Mouse (Mus musculus) monocyte, adult 5-6 weeks (primary cell): ENCODE data around the gene Yaf2. TPM values are rescaled to one million over a fixed set of nuclear protein-coding genes. Genes with fewer than 3 reads are reported as not detected.

ENCODE experiments used
- ATAC-seq: fragments of 153-309, 156-312 bp; replicated peaks from 2 replicates; pipeline ENCODE4 v1.8.0; 2017; ENCODE audit warnings: mild to moderate bottlenecking; ENCODE audit not compliant: low TSS enrichment, insufficient number of reproducible peaks, severe bottlenecking, poor library complexity, low FRiP score
- total RNA-seq: library from RNA; stranded (forward); fragments of 200-1000, 200-491, 200-594 nt; gene quantifications from 3 replicates; pipeline ENCODE4 v1.2.3, GENCODE M21; 2017

Yaf2 gene
- total RNA-seq, 1 experiment from 2014 or later: 21.2 TPM

DNA sequence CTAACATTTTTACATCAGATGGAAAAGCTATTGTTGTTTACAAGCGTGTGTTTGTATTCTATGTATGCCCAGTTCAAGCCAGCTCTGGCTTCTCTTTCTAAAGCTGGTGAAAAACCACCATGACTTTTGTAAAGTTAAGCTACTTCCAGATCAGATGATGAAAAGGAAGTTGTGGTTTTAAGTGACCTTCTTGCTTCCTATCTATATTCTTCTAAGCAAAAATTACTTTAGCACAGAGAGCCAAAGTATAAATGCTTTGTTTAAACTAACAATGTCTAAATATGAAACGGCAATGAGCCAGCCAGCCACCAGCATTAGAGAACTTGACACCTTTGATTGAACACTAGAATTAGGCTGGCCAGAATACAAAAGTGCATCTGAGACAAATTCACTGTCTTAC is 38.5 kb downstream of the Yaf2 start:
- ATAC-seq: no peak

DNA sequence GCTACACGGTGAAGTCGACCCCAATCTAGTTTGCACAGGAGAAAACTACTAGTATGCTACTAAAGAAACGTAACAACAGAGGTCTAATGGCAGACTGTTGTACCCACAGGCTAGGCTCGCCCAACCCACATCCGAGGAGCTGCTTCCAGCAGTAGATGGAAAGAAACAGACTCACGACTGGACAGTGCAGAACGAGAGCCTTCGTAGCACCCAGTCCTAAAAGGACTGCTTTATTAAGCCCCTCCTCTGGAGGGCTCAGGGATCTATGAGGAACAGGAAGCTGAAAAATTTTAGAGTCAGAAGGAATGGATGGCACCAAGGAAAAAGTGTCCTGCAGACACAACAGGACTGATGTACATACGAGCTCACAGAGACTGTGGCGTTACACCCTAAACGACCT is 42.3 kb downstream of the Yaf2 start:
- no peak for ATAC-seq

DNA sequence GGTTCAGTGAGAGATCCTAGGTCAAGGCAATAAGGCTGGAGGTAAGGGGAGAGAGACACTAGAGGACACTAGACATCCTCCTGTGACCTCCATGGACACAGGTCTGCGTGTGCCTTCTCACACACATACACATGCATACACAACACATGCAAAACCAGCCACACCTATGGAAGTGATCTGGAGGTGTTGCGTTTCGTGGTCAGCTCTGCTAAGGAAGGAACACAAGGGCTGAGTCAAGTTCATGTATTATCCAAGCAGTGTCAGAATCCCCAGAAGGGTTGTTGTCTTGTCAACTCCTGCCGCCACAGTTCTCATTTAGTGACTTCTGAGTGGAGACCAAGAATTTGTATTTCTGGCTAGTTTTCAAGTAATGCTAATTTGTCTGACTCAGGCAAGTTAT is 48.4 kb downstream of the Yaf2 start:
- ATAC-seq: no peak

DNA sequence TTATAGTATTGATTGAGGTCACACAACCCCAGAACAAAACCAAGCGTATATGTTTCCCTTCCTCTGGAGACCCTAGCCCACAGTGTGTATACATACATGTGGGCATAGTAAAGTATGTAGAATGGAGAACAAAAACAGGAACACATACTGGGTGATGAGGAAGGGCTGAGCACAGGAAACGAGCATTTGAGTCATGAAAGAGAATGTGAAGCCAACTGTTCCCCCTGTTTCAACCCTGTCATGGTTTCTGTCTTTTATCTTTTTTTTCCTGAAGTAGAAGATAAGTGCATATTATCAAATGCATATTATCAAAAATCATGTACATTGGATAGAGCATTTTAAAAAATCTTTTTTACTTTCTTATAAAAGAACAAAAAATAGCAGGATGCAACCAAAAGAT is 49.1 kb downstream of the Yaf2 start:
- 0 out of 2 replicates have a peak, but pooled peaks have one; percentile 31 for ATAC-seq

DNA sequence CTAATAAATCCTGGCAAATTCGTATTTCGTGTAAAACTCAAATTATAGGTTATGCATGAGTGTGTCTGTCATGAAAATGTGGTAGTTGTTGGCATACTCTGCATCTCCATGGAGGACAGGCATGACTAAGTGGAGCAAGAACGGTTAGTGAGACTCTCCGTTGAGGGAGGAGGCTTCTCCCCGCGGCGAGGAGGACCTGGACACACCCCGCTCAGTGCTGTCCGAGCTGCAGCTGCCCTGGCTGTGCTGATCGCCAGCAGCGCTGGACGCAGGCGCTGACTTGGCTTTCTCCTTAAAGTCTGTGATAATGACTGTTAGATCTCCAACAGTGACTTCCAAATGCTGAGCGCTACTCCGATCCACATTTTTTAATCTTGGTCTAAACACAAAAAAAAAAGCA is 51.5 kb downstream of the Yaf2 start:
- no peak for ATAC-seq

DNA sequence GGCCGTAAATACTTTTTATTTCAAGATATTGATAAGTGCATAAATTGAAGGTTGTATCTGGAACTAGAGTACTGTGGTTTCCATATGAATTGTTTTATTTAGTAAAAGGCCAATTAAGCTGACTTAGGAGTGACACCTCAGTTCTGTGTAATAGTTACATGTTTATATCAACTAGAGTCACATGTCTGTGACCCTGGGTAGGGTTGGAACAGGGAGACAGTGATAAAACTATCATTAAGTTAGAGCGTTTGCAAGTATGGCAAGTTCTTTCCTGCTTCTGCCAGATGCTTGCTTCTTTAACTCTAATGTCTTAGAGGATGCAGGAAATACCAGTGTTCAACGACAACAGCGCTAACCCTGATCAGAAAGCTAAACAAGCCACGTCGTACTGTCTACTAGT is 52.4 kb downstream of the Yaf2 start:
- ATAC-seq: no peak

DNA sequence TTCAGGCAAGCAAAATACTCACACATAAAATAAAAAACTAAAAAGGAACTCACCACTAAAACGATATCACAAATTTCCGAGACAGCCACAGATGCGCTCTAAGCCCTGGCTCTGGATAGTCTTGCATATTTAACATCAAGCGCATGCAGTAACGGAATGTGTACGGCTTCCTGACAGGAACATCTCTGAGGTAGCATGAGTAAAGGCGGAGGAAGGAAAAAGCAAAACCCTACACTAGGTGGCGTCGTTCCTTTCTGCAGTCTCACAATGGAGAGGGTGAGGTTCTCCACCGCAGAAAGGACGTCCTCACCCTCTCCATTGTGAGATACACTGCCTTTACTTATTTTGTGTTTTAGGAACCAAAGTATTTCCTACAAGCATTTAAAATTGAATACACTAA is 53.4 kb downstream of the Yaf2 start:
- ATAC-seq: no peak

DNA sequence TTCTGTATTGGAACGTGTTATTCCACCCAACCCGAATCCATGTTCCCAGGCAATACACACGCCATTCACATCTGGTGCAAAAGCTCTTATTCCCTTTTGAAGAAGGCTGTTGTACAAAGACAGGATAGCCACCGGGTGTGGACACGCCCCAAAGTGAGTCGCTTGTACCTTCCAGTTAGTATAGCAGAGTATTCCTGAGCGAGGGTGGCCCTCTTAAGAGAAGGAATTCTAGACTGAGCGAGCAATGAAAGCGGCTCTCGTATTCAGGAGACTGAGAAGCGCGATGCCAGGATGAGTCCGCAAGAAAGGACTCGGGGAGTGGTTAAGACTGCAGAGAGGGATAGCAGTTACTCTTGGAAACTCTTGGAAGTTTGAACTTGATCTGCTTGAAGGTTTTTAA is 60.5 kb downstream of the Yaf2 start:
- no peak for ATAC-seq

DNA sequence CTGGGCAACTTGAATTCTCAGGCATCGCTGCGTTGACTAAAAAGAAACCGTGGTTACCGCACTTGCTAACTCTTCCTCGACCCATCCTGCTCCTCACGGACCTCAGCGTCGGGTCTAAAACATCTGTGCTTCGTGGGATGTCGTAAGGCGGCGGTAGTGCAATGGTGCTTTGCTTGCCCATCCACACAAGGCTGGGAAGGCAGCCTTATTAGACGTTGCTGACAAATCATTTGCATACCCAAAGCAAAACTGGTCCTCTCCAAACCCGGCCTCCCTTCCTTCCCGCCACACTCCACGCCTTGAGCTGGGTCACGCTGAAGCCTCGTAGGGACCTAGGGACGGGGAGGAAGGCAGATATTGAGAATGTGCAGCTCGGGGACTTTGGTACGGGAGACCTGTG is 61.1 kb downstream of the Yaf2 start:
- ATAC-seq: peak; percentile 46

DNA sequence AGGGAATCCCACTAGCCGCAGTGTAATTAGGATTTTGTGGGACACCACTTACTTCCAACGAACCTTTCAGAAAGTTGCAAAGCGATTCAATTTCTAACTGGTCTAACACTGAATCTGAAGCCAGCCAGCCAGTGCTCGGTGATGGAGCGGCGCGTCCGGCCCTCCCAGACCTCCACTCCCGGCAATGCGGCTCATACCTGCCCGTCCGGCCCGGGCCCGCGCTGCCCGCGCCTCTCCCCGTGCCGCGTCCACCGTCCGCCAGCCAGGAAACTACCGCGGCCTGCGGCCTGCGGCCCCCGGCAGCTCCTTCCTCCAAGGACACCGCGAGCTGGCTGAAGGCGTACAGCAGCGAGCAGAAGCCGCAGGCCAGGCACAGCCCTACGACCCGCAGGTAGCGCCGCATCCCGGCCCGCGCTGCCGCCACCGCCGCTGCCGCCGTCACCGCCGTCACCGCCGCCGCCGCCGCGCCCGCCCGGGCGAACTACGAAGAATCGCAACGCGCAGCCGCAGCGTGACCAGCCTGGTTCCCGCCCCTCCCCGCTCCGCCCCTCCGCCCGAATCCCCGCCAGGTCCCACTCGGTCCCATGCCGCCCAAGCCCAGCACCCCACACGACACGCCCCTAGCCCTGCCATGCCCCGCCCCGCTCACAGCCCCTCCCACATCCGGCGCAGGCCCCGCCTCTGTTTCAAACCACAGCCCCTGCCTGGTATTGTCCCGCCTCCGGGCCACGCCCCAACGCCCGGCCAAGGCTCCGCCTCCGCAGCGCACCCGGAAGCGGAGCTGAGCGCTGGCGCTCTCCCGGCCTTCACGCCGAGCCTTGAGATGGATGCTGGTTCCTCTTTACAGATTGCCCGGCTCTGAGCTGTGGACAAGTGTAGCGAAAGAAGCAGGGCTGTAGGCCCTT is 61.8 kb downstream of the Yaf2 start, which contains the start of gene Gxylt1:
TSS of gene Gxylt1 (minus strand) at position 501 of the 905 bp plus-strand sequence.
- peak; percentile 88 for ATAC-seq

DNA sequence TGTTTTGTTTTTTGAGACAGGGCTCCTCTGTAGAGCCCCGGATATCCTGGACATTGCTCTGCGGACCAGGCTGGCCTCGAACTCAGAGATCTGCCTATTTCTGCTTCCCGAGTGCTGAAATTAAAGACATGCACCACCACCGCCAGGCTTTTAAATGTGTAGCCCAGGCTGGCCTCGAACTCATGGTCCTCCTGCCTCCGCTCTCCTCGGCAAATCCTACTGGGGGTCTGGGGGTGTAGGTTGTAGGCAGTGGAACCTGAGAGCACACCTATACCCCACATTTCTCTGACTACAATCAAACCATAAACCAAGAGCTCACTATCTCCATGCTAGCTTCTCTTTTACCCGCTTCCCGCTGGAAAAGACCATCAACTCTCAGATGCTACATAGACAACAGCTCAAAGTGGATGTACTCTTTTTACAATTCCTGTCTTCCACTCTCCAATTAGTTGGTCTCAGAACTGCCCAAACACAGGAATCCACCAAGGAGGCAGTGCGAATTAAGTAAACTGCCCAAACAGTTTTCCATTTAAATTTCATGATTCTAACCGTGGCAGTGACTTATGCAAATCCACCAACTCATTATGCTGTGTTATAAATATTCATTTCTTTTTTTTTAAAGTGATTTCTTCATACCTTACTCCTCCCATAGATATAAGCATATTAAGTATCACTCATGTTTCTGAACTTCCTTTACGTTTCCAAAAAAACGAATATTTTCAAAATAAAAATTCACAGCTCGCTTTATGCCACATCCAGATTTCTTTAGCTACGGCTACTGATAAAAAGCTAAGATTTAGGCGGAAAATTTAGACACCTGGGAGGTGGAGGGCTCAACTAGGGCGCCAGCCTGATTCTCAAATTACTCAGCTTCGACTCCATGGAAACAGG is 62.7 kb downstream of the Yaf2 start:
- ATAC-seq: no peak

DNA sequence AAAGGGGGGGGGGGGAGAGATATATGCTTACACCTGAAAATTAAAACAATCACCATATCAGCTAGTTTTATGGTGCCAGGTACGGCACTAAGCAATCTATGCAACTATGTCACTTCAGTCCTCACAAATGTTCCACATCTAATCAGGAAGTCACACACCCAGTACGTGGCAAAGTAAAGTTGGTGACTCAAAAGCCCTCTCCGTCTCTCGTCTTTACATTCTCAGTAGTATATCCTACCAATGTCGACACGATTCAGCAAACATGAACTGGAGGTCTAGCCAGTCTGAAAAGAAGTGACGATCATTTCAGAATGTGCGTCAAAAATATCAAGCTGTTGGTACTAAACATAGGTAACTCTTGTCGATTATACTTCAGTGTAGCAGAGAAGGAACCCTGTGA is 63.8 kb downstream of the Yaf2 start:
- no peak for ATAC-seq

DNA sequence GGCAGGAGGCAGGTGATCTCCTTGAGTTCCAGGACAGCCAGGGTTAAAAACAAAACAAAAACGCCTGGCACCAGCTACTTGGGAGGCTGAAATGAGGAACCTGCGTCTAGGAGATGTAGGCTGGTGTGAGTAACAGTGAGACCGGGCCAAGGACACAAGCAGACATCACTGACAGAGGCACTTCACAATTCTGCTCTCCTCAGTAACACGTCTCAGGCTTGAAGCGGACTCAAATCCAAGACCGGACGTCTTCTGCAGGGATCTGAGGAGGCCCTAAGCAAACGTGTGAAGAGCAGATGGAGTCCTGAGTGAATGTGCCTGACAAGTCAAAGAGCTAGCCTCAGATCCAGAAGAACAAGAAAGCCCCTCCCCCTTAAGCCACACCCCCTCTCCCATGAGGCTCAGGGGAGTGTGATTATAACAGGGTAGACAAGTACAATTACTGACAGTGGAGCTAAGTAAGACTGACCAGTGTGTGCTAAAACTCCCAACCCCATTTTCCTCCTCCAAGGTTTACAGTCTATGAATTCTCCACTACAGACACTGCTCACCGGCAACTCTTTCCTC is 66.4 kb downstream of the Yaf2 start:
- ATAC-seq: no peak

DNA sequence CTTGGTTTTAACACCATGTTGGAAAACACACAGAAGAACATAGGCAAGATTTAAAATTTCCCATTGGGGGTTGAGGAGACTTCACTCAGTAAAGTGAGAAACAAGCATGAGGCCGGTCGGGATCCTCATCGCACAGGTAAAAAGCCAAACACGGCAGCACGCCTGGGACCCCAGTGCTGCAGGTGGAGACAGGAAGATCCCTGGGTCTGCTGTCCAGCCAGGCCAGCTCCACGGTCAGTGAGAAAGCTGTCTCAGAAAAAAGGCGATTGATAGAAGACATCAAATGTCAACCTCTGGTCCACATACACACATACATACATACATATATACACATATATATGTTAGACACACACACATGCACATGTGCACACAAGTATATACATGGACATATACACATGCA is 67.2 kb downstream of the Yaf2 start:
- no peak for ATAC-seq

DNA sequence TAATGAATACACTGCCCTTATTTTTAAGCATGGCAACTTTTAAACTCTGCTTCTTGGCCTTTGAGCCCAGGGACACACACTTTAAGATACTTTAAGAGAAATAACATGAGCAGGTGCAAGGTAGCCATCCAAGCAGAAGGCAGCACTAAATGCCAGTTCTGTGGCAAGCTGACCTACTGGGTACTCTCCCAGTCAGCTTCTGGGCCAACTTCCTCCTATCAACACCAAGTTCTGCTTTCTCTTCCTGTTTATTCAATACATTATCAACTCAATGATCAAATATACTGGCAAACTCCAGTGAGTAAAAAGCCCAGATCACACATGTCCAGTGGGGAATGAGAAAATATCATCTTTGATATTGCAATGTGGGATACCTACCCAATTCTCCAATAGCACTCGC is 68.7 kb downstream of the Yaf2 start:
- peak; percentile 72 for ATAC-seq

DNA sequence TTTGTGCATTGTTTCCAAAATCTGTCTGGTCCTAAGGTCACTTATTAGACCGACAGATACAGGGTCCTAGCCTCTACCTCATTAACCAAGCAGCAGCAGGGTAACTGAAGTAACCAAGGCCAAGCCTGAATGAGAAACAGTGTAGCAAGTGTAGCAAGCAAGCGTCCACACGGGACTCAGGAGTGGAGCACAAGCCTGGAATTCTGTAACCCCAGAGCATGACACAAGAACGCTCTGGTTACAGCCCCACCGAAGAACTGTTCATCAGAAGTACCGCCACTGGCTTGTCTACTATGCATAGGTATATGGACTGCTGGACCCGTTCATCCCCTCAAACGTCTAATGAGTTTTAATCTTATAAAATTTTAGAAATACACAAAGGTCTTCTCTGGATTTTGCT is 69.3 kb downstream of the Yaf2 start:
- no peak for ATAC-seq

DNA sequence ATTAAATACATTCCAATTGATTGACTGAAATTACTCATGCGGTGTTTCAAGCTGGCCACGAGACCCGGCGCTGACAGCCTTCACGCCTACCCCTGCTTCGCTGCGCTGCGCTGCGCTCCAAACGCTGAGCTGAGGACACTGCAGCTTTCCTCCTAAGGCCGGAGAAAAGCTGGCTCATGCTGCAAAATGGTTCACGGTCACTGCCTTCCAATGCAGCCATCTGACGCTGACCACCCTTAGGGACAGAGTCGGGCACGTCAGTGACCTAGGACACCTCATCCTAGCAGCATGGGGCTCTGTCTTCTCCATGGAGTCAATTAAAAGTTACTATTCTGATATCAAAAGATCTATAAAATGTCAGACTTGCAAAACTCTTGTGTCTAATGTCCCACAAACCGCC is 70.4 kb downstream of the Yaf2 start:
- ATAC-seq: no peak

DNA sequence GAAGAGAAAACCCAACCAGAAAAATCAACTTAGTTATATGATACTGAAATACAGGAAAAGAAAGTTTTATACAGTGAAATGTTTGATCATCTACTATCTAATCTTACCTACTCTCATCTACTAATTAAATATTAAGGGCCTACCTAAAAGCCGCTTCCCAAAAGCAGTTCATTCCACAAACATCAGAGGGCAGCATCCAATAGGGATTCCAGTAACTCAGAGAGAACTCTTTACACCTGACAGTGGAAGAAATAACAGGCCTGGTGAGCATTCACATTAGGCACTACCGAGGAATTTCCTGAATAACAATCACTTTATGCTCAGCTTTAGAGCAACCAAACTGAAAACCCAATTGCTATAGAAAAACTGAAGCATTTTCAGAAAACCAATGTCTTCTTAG is 71.0 kb downstream of the Yaf2 start:
- no peak for ATAC-seq

DNA sequence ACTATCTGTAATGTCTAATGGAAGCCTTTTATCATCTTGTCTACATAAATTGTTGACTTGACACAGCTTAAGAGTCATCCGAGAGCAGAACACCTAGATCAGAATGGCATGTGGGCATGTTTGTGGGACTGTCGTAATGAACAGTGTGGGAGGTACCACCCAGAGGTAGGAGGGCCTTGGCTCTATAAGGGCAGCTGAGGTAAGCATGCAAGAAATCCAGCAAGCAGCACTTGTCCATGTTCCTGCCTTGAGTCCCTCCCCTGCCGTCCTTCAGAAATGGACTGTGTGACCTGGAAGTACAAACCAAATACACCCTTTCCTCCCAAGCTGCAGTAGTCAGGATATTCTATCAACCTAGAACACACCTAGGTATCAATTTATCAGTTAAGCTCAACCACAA is 71.5 kb downstream of the Yaf2 start:
- no peak for ATAC-seq
